Mouse (Mus musculus) induced T-regulatory cell, adult 2 months (primary cell): ENCODE data around the gene Ccdc84.
"Not testable (repeated sequence)": the region's sequence is repeated elsewhere in the genome, so short reads cannot be mapped to it uniquely, and the experiment has no call there.

Experiments
- DNase-seq: peaks from one replicate; pipeline ENCODE4 v3.0.0-alpha.2; 2012; ENCODE audit warnings: low read depth

Ccdc84 gene

DNA sequence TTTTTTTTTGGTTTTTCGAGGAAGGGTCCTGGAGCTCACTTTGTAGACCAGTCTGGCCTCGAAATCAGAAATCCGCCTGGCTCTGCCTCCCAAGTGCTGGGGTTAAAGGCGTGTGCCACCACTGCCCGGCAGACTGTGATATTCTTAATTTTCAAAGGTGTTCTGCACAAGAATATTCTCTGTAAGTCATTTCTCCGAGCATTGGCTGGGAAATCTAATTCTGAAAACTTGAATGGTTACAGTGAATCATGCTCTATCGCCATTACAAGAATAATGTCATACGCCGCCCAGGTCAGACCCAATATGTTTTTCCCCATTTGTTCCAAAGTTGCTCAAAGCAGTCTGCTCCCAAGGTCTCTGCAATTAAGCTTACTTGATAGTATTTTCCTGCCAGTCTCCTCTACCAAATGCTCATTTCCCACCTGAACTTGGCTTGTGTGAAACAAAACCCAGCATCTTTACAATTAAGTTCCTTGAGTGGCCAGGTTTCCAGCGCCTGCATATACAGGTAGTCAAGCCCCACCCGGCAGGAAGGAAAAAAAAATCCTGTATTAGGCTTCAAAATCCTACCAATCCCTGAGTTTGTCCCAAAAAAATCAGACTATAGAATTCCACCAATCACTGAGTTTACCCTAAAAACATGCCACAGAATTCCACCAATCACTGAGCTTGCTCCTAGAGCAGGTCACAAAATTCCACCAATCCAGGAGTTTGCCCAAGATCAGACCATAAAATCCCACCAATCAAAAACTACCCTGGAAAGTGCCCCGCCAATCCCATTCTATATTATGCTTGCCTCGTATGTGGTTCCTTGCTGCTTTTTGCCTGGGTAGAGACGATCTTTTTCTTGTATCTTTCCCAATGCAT, at the start of gene Ccdc84:
Gene Ccdc84 (minus strand): TSS at position 51 of the 867 bp plus-strand sequence.
- no peak for DNase-seq

DNA sequence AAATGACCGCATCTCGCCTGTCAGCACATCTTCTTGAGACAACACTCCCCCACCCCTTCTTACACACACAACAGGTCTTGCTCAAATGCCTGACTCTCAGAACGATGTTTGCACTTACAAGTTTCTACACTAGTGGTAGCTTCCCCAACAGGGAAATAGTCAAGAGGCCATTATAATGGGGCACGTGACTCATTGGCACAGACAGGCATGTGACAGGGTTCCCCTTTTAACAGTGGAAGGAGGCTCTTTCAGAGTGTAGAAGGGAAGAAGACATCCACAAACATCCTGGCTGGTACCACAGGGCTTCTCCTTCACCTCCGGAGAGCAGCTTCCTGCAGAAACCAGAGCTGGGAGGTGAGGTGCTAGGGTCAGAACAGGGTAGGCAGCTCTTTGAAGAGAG, 43.6 kb upstream of the Ccdc84 start:
- no peak for DNase-seq

DNA sequence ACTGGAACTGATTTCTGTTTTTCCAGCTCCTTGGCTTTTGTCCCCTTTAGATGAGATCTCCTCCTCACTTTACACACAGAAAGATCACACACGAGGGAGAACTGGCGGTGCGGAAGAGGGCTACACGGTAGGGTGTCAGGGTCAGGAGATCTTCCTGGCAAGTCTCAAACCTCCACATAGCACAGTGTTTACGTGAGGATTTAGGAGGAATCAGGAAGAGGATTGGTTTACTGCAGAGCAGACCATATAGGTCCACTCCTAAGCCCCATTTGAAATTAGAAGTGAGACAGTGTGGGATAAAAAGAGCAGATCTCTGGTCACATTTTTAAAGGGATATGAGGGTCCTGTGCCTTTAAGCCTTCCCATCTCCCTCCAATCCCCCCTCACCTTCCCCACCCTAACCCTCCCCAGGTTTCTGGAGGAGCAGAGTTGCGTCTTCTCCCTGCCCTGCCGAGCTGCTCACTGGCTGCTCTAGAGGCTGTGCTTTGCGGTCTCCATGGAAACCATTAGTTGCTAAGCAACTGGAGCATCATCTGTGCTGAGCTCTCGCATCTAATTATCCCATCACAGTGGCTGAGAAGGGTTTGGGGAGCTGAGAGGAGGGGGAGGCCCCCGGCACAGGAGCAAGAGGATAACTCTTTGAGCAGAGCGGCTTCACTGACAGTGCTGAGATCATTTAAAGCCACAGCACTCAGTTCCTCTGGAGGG, 38.8 kb upstream of the Ccdc84 start:
- DNase-seq, result peak; percentile 52

DNA sequence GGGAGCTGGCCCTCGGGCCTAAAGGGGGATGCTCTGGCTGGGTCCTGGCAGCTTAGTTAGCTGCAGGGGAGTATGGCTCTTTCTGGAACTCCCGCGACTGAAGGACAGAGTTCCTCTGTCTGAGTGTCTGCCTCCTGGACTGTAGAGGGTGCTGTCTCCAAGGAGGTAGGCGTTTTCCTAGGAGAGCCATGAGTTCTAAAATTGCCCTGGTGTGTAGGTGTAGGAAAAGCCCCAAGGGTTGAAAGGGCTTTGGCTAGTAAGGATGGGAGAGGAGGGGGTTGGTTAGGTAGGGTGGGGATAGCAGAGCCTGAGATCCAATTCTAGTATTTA, 36.5 kb upstream of the Ccdc84 start, which contains the start of gene Upk2:
Gene Upk2 (minus strand): TSS at position 86 of the 330 bp plus-strand sequence.
- DNase-seq, result no peak

DNA sequence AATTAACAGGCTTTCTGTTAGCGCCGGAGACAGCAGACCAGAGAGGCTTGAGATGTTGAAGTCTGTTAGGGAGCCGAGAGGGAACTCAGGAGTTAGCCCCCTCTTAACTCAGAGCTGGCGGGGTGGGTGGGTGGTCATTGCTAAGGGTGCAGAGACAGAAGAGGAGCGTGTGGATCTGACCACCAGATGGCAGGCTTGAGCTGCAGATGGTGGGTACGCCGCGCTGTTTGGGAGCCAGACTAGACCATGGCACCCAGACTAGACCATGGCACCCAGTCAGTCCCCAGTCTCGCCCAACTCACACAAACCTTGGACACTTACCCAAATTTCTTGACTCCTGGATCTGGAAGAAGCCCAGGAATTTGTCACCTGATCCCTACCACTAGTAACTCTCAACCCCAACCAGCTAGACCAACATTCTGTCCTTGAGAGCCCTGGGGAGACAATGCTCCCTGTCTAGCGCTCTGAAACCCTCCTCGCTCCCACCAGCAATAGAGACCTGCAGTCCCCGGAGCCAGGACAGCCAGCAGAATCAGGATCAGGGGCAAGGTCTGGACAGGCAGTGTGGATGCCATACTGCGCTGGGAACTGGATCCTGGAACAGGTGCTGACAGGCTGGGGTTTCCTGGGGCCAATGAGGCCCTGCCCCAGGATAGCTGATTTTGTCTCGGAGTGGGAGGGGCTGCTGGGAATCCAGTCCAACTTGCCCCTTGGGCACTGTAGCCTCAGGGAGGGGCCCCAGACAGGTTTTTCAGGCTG, 35.9 kb upstream of the Ccdc84 start:
- peak; percentile 91 for DNase-seq

DNA sequence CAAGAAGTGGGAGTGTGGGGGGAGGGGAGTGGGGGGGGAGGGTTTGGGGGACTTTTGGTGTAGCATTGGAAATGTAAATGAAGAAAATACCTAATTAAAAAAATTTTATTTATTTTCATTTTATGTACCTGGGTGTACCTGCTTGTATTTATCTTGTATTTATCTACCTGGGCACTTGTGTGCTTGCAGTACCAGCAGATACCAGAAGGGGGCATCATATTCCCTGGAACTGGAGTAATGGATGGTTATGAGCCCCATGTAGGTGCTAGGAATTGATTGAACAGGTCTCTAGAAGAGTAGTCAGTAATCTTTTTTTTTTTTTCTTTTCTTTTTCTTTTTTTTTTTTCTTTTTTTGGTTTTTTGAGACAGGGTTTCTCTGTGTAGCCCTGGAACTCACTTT, 32.0 kb upstream of the Ccdc84 start:
- DNase-seq, result peak; percentile 72

DNA sequence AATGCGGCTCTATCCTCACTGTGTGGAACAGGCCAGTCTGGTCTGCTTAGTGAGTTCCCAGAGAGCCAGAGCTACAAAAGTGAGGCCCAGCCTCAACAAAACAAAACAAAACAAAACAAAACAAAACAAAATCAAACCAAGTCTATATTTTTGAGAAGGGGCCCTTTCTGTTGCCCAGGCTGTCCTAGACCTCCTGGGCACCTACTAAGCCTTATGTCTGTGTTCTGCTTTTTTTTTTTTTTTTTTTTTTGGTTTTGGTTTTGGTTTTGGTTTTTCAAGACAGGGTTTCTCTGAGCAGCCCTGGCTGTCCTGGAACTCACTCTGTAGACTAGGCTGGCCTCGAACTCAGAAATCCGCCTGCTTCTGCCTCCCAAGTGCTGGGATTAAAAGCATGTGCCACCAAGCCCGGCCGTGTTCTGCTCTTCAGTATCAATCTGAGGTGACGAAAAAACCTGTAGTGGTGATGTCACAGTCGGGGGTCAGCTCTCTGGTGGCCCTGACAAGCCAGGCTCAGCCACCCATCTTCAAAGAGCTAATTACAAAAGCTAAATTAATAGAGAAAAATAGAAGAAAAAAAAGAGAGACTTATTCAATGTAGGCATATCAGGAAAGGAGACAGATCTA, 26.1 kb upstream of the Ccdc84 start:
- peak; percentile 25 for DNase-seq

DNA sequence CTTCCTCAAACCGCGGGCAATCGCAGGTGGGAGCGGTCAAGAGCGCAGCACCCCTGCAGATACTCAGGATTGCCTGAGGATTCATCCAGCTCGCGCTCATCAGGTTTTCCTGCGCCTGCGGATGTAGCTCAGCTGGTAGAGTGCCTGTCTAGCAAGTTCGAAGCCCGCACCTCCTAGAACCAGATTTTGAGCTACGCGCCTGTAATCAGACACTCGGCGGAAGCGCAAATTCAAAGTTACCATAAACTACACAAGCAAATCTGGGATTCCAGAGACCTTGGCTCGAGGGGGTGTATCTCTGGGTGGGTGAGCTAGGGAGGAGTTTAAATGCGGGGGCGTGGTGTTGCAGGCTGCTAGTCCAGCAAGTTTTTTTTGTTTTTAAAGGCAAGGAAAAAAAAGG, 22.6 kb upstream of the Ccdc84 start, which contains the start of gene Foxr1:
Gene Foxr1 (minus strand): TSS at position 176 of the 400 bp plus-strand sequence.
- no peak for DNase-seq

DNA sequence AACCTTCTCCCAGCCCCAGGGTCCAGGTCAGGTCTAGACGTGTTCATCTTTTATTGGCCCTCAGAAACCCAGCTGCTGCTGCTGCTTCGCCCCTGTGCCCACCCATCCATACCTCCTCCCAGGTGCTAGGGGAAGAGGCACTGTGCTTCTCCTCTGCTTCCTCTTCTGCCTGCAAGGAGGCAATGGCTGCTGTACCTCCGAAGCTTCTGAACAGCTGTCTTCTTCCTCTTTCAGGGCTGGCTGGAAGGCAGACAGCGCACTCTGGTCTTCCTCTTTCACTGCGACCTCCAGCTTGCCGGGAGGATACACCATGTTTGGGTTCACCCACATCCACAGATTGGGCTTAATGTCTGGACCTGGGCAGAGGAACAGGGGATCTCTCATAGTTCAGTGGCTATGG, 17.4 kb upstream of the Ccdc84 start:
- DNase-seq, result no peak

DNA sequence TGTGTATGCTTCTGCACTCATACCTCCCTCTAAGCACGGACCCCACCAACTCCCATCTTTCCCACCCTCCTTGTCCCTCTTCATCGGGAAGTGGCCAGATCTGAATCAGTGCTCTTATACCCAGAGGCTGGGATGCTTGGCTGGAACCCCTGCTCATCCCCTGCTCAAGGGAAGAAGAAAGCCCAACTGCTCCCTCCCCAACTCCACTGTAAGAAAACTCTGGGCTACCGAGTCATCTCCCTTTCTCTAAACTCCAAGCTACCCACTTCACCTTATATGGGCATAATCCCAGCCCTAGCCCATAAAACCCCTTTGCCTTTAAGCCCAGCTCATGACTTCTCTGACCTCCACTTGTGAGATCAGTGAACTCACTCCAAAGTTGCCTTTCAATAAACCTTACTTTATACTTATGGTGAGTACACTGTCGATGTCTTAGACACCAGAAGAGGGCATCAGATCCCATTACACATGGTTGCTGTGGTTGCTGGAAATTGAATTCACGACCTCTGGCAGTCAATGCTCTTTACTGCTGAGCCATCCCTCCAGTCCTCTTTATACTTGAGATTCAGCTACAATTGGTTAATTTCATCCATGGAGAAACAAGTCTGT, 14.3 kb upstream of the Ccdc84 start:
- no peak for DNase-seq

DNA sequence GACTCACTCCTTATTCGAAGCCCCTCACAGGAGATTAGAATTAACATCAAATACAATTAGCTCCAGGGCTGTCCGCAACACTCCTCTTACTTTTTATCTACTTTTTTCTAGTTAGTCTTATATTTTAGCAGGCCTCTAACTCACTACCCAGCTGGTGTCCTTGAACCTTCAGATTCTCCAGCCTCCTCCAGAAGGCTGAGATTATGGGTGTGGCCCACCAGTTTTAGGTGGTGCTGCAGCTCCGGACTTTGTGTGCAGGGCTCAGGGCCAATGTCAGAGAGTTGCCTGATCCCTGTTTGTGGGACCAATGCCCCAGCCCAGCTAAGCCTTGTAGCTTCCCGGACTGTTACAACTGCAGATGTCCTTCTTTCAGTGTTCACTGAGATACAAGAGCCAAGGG, 5.2 kb upstream of the Ccdc84 start:
- DNase-seq, result no peak

DNA sequence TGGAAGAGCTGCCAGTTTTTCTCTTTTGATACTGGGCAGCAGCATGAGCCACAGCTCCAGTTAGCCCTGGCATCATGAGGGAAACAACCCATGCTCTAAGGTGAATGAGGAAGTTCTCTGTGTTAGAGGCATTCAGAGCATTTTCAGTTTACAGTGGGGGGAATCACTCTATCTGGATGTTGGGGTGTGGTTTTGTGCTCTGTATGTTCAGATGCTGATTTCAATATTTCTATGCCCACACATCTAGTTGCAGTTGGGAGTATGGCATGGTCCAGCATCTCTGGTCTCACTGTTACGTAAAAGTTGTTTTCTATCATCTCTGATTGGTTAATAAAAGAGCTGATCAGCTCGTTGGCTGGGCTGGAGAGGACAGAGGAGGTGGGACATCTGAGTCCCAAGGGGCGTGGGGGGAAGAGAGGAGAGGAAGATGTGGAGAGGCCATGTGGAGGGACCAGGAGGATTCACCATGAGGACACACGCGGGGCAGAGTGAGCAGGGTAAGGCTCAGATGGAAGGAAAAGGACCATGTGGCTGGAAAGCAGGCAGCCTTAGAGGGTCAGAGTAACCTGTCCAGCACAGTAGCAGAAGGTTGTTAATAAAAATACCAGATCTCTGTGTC, 2.0 kb upstream of the Ccdc84 start:
- no peak for DNase-seq

DNA sequence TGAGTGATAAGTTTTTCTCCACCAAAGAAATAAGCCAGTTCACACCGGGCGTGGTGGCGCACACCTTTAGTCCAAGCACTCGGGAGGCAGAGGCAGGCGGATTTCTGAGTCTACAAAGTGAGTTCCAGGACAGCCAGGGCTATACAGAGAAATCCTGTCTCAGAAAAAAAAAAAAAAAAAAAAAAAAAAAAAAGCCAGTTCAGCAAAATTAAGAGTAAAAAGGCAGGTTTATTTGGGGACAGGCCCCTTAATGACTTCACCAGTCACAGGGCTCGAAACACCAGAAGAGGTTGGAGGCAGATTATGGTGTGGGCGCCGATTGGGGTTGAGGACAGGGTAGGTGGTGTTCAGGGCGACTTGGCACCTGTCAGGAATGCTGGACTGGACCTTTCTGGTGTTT, 1.4 kb upstream of the Ccdc84 start:
- DNase-seq, result not testable (repeated sequence)

DNA sequence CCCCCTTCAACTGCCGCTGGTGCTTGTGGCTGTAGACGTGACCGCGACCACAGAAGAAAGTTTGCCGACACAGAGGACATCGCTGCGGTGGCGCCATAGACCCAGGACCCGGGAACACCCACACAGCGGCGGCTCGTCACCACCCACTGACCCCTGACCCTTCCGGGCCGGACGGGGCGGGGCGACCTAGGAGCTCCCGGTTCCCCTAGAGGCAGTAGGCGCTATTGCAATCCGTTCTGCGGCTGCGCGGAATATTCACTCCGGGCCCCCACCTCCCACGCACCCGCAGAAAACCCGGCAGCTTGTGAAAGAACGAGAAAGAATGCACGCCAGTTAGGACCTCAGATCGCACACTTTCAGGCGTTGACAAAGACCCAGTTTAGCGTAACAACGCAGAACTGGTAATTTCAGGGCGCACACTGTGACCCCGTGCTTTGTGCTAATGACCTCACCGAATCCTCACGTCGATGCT, 441 bp downstream of the Ccdc84 start:
- peak; percentile 97 for DNase-seq

DNA sequence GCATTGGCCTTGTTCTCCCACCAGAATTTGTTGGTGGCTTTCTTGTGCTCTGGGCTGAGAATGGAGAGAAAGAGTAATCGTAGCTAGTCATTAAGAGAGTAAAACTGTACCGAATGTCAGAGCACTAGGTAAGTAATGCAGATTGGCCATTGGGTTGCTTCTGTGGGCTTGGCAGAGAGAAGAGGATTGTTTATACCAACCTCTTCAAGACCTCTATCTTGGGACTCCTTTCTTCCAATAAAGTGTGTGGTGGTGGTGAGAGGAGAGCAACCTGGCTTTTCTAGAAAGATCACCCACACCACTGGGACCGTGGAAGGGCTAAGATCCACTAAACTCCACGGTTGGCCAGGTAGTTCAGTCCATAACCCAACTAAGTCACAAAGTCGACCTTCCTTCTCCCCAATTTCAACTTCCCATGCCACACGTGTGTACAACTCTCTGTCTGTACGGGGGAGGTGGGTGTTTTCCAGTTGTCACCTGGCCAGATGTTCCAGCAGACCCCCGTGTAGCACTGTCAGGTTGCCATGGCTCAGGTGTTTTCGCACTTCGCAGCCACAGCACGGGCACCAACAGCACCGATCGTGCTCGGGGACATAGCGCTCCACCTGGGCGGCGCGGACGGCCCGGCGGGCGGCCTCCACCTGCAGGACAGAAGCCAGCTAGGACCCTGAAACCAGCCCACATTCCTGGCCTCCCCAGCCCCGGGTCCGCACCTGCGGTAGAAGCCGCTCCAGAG, 1.0 kb downstream of the Ccdc84 start:
- DNase-seq, result peak; percentile 59

DNA sequence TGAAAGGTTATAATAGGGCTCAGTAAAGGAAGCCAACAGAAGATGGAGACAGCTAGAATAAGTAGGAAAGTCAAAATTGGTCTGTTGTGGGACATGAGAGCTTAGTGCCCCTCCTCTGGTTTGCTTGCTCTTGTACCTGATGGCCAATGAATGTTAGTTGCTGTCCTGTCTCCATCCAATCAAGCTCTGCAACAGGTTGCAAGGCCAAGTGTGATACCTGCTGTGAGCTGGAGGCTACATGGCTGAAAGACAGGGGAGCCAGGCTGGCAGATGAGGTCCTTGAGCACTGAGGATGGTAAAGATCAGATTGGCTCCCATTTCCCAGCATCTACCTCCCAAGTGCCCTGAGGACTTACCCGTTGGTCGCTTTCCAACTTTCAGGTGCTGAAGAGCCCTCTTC, 5.6 kb downstream of the Ccdc84 start:
- no peak for DNase-seq

DNA sequence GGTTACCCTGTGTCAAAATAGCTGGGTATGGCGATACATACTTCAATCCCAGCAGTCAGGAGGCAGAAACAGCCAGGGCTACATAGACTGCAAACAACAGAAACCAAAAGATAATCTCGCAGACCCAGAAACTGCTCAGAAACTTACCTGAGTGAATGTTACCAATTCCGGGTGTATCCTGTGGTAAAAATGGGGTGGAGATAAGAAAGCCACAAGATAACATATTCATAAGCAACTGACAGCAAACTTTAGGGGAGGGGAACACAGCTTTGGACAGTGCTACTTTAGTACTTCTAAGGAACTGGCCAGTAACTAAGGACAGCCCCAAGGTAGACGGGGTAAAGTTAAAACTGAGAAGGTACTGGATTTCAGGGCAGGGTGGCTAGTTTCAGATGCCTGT, 6.1 kb downstream of the Ccdc84 start:
- peak; percentile 72 for DNase-seq

DNA sequence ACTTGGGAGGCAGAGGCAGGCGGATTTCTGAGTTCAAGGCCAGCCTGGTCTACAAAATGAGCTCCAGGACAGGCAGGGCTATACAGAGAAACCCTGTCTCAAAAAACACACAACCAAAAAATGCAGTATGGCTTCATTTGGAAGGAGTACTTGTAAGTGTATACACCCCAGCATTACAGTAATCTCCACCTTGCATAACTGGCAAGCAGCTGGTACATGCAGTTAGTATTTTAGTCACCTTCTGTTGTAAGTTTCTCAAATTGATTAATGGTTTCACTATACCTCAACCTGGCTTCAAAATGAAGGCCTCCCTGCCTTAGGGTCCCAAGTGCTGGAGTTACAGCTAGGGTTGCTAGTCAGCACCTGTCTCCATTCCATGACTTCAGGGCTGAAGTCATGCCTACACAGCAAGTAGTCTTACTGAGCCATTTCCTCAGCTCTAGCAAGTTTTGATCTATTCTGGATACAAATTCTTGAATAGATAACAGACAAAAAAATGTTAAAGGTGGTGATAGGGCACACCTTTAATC, 6.7 kb downstream of the Ccdc84 start:
- DNase-seq, result no peak

DNA sequence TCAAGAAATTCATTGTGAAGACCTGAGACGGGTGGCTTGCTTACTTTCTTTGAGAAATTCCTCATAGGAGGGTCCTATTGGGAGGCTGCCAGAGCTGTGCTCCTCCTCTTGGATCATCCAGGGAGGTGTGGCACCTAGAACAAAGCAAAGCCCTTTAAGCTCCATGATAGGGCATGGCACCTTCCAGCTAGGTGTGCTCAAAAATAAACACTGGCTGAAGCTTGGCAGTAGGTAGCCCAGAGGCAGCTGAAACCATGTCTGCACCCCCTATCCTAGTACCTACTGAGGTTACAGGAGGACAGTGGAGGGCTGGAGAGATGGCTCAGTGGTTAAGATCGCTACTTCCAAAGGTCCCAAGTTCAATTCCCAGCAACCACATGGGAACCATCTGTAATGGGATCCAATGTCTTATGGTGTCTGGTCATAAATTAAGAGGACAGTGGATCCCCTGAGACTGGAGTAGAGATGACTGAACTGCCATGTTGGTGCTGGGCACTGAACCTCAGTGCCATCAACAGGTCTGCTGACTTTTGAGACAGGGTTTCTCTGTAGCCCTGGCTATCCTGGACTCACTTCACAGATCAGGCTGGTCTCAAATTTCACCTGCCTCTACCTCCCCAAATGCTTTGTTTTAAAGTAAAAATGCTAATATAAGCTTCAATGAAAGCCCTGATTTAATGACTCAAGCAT, 7.6 kb downstream of the Ccdc84 start:
- DNase-seq, result no peak

DNA sequence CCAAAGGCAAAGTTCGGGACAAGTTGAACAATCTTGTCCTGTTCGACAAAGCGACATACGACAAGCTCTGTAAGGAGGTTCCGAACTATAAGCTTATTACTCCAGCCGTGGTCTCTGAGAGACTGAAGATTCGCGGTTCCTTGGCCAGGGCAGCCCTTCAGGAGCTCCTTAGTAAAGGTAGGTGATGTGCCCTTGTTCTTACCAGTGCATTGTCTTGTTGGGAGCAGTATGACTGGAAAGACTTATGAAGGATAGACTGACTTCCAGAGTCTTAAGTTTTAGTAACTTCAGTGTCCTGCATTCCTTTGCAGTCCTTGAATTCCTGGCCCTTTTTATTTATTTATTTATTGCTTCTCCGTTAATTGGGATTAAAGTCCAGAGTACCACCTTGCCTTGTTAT, 9.7 kb downstream of the Ccdc84 start:
- not testable (repeated sequence) for DNase-seq
